Mouse (Mus musculus) mature B cell (primary cell): ENCODE measurements around the gene Enpp7.

Source experiments
- in situ Hi-C: fragments of 300-500 bp; cut with MboI; formaldehyde crosslinking; loops from 2 replicates; pipeline ENCODE4 v1.14.3; 2019

Enpp7 gene

DNA sequence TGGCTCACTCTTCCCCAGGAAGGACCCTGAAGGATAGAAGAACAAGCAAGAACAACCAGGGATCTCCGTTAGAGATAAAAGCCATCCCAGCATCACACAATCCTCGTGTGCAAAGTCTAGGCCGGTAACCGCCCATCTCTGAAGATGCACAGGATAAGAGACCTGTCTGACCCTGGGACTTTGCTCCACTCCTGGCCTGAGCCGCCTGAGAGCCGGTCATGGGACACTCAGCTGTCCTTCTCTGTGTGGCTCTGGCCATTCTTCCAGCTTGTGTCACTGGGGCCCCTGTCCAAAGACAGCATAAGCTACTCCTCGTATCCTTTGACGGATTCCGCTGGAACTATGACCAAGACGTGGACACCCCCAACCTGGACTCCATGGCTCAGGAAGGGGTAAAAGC lies at the start of gene Enpp7:
Enpp7 (plus strand) TSS at position 190 of the 400 bp plus-strand sequence.
- in situ Hi-C loops = no loop called here

DNA sequence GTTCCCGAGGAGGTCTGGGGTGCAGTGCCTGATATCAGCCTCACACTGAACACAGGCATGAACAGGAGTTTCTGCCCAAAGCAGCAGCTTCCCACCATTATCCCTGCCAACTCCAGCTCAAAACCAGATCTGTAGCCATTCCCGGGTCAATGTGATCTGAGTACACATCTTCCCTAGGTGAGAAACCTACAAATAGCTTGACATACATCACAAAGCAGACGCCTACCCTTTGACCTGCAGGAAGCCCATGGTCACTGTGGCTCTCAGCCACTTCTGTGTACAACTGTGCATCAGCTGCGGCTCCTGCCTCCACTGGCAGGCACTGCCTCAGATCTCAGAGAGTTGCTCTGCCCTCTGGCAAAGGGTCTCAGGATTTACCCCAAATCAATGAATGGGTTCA lies 48.3 kb upstream of the Enpp7 start:
- in situ Hi-C loops = no loop called here

DNA sequence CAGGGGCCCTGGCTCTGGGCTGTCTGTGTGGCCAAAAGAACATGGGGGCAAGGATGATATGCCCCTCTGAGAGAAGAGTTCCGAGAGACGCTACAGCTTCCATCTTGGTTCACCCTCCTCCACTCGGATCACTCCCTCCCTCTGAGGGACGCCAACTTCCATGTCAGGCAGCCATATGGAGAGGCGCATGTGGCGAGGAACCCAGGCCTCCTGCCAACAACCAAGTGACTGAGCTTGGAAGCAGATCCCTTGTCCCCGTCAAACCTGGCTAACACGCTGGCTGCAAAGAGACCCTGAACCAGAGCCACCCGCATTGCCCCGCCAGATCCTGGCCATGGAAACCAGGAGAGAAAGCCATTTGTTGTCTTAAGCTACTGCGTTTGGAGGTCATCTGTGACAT lies 47.4 kb upstream of the Enpp7 start:
- in situ Hi-C loops = no loop called here

DNA sequence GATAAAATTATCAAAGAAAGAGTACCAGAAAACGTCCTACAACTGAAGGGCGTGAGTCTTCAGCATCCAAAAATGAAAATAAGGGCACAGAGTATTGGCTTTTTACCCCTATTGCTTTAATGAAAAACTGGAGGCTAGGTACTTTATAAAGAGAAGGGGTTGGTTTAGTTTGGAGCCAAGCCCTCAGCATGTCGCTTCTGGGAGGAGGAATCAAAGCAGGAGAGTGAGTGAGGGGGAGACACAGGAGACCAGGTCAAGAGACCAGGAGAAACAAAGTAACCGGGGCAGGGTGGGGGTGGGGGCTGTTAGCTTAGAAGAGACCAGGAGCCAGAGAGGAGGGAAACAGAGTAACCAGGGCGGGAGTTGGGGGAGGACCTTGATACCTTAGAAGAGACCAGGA lies 46.7 kb upstream of the Enpp7 start:
- in situ Hi-C loops = no loop called here

DNA sequence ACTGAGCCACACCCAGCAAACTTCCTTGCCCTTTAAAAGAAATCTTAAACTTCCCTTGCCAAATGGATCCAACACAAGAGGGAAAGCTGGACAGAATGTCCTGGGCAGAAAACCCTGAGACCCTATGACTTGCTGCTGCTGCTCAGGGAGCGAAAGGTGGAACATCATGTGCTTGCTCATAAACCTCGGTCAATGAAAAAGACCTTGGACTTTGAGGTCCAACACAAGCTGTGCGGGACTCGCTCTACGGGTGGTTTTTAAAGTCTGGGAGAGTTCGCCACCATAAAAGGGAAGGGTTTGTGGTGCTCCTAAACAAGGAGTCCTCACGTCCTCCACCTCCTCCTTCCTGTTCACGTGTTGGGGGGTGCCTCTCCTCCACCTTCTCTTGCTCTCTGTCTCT lies 42.1 kb upstream of the Enpp7 start:
- in situ Hi-C loops = no loop called here

DNA sequence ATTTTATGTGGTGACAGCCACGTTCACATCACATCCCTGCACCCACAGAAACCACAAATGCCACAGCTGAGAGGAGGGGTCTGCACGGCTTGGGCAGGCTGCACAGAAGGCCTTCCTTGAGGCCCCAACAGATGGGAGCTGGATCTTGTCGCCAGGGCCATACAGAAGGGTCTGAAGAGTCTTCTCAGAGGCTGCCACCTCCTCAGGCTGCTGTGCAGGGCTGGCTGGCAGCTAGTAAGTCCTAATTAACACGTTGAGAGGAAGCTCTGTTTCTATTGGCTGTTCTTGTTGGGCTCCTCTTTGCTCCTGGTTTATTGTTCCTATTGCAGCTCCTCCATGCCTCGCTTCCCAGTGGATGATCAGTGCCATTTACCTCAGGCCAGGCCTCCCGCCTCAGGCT lies 33.0 kb upstream of the Enpp7 start:
- in situ Hi-C loops = no loop called here

DNA sequence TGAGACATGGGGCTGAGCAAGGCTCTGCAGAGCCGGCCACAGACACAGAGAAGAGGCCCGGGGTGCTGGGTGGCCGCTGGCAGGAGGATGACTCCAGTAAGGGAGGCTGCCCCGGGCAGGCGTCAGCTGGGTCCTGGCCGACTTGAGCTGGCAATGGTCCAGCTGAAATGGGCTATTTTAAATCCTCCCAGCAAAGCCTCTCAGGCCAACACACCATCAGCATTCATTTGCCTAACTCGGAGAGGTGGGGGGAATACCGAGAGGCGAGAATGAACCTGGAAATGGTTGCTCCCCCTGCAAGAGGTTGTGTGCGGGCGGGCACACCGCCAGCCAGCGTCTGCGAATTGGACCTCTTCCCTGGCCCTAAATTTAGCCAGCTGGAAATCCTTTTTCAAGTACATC lies 30.9 kb upstream of the Enpp7 start:
- in situ Hi-C loops = no loop called here

DNA sequence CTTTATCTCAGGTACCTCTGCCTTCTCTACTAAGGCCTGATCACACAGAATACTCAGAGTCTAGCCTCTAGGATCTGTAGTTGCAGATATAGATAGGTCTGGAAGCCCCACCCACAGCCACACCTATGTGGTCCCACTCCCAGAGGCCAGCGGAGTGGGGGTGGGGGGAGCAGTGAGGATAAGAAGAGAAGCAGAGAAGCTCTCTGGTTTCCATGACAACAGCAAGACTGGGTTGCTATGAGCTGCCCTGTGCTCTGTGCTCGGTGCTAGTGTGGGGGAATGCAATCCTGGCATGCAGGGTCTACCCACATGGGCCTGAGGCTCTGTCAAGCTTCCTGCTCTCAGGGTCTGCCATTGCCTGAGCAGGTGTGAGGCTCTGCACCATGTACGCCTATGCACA lies 27.3 kb upstream of the Enpp7 start:
- in situ Hi-C loops = no loop called here

DNA sequence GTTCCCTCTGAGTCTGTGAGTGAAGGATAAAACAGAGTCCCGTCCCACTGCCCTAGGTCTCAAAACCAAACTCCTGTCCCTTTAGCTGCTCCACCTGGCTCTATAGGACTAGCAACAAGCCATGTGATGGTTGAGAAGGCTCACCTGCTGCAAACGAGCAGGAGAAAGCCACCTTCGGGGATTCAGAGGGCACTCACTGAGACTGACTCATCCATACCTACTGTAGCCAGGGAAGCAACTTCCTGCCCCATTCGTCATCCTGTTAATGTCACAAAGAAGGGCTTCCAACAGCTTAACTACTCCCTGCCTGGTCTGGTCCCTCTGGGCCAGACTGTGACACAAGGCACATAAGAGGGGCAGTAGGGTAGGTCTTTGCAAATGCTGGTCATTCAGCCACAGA lies 25.5 kb upstream of the Enpp7 start:
- in situ Hi-C loops = no loop called here

DNA sequence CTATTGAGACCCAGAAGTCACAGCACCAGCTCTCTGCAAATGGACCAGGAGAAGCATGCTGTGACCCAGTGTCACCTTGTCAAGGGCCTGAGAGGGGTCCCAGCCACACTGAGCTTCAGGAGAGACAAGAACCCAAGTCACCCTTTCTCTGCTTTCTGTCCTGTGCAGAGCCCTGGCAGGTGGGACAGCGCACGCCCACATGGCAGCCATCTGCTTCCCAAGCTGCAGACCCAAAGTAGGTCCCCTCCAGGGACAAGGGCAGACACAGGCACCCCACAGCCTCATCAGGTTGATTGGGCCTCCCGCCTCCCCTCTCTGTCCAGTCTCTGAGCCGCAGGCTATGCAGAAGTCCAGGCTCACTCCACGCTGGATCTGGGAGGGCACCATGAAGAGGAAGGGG lies 24.1 kb upstream of the Enpp7 start:
- in situ Hi-C loops = no loop called here

DNA sequence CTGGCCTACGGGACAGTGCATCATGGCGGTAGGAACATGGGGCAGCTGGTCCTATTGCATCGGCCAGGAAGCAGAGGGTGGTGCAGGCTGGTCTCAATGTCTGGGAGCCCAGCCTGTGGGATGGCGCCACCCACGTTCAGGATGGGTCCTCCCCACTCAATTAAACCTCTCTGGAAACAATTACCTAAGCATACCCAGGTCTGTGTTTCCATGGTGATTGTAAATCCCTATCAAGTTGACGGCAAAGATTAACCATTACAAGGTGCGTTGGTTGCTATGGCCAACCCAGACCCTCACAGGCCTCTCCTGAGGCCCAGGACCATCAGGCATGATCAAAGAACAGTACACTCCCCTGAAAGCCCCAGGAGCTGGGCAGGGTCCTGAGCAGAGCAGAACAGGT lies 22.9 kb upstream of the Enpp7 start:
- in situ Hi-C loops = no loop called here

DNA sequence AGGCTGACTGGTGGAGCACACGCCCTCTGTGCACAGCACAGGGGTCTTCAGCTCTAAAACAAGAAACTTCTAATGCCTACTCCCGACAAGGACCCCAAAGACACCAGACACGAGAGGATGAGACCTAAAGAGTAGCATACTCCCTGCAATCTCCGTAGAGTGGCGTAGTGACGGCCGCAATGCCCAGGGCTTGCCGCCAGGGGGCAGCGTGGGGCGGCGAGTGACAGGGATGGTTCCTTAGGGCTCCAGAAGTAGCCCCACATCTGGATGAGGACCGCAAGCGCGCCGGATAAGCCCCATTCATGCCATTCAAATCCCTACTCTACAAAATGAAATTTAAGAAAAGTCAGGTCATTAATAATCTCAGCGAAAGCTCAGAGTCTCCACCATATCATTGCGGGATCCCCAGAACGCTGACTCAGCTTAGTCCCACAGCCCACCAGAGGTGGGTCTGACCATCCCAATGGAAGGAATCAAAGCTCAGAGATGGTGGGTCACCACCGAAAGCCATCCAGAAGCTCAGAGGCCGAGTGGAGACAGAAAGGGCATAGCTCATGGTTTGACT lies 16.4 kb upstream of the Enpp7 start:
- in situ Hi-C loops = no loop called here

DNA sequence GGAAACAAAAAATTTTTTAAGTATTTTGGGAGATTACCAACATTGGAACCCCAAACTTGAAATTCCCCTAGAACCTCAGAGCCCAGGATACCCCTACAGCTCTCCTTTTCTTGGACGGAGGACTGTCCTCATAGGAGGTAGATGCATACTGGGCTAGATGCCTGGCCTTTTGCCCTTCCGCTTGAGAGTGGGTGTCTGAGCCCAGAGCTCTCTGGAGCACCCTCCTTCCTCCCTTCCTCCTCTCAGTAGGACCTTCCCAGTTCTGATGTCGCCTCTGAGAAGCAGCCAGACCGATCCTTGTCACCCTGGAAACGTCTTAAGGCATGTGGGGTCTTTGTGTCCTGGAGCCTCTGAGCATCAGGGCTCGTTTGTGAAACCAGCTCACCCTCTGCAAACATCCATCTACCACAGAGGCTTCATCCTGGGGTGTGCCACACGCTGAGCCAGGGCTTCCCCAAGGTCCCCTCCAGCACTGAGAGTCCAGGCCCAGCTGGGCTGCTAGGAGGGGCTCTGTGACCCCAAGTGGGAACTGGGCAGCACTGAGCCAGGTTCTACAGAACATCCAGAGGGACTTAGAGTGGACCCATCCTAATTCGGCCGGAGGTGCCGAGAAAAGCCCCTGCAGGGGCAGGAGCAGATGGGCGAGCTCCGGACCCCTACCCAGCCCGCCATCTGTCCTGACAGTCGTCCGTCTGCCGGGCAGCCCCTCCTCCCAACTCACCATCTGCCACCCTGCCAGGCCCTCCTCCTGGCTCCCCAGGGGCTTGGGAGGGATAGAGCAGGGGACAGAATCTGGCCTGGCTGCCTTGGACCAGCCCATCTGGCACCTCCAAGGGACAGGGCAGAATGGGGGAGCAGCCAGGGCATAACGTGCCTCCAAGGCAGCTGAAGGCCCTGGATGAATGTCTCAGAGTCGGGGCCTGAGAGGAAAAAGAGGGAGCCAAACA lies 15.3 kb upstream of the Enpp7 start:
- in situ Hi-C loops = no loop called here

DNA sequence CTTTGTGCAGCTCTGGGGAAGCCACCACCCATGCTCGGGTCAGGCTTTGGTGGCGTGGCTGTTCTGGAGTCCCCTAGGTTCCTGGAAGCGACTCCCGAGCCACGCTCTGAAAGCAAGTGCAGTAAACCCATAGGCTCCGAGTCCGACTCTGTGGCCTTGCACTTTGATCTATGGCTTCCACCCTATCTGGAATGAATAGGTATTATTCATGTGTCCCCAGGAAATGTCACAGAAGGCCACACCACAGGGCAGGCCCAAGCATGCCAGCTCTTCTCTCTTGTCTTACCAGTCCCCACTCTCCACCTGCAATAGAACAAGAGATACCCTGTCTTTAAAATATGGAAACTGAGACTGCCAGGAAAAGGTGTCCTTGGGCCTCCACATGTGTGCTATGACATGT lies 13.6 kb upstream of the Enpp7 start:
- in situ Hi-C loops = no loop called here

DNA sequence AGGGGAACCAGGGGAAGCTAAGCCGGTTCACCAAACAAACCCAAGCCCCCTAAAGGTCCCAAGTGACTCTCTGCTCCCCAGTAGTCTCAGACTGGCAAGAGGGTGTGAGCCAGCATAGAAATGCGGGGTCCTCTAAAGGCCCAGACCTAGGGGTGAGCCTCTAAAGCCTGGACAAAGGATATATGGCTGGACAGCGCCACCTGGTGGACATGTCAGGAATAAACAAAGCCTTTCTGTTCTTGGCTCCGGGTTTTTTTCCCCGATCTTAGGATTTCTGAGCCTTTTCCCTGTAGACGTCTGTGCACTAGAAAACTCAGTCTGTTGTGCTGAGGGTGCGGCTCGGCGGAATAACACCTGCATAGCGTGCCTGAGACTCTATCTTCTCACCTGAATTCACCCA lies 12.6 kb upstream of the Enpp7 start:
- in situ Hi-C loops = no loop called here

DNA sequence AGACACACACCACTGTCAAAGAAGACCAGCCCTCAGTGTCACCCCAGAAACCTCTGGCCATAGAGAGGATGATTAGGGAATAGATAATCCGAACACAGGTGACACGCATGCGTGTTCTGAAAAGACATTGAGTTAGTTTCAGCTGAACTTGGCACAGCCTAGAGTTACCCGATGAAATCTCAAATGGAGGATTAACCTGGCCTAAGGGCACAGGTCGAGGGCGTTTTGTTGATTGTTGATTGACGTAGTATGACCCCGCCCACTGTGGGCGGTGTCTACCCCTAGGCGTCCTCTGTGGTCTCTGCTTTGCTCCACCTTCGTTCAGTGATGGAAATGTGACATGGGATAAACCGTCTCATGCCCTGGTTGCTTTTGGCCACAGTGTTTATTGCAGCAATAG lies 12.1 kb upstream of the Enpp7 start:
- in situ Hi-C loops = no loop called here

DNA sequence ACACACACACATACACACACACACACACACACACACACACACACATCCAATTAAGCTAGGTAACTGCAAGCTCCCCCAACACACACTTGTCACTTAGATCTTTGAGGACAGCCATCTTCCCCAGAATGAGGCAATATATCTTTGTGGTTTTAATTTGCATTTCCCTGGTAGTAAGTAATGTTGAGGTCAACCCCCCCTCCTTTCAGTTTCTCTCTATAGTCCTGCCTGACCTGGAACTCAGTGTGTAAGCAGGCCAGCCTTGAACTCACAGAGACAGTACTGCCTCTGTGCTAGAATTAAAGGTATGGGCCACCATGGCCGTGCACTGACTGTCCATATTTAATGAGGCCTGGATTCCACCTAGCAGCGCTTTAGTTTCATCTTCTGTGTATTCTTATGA lies 7.6 kb upstream of the Enpp7 start:
- in situ Hi-C loops = no loop called here

DNA sequence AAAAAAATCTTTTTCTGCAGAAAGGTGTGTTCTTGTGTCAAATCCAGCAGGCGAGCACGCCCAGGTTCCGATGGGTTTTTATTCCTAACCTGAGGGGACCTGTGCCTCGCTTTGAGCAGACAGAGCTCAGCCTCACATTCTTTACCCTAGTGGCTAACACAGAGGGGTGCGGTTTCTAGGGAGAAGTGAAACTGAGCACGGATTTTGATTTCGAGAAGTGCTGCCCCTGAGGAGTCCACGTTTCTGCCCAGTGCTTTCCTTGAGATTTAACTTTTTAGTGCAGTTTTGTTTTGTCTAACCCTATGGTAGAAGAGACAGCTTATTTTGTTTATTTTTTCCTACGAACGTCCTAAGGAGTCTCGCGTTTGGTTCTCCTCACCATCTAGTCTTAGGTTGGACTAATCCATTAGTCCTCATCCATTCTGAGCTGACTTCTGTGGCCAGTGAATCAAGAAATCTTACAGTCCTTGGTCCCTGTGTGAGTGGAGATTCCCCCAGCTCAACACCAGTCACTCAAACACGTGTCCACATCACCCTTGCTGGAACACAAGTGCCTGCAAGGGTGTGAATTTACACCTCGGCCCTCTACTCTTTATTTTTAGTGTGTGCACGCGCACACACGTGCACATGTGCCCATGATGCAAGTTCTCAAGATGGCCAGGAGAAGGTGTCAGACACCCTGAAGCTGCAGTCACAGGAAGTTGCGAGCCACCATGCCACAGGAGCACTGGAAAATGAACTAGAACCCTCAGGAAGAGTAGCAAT lies 6.8 kb upstream of the Enpp7 start:
- in situ Hi-C loops = no loop called here

DNA sequence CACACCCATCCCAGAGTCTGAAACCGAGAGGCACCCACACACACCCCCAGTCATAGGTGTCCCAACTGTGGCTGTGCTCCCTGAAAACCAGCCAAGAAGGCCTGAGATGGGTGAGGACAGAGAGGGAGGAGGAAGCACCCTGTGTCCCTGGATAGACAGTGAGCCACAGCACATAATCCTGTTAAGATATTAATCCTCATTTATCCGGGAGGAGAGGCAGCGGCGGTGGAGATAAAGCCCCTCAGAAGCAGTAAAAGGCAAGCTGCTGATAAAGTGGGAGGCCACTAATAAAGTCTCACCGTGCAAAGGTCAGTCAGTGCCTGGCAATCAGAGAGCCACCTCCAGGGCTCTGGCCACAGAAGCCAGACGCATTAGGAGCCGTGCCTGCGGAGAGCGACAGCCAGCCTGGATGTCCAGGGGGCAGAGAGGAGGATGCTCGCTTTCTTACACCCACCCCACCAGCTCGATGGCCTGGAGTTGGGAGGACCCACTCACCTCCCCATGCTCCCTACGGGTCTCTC lies 5.3 kb upstream of the Enpp7 start:
- in situ Hi-C loops = no loop called here

DNA sequence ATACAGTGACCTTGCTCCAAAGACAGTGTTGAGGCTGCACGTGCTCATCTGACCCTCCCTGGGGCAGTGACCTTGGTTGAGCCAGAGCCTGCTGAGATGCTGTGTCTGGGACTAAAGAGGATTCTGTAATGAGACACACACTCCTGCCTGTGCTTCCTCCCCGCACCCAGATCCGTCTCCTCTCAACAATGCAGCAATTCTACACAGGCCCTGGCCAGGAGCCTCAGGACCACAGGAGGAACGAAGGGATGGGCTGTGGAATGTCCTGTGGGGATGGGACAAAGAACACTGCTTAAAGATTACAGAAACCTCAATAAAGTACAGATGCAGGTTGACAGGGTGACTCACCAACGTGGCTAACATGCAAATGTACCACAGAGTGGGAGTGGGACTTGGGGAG lies 2.4 kb upstream of the Enpp7 start:
- in situ Hi-C loops = no loop called here

DNA sequence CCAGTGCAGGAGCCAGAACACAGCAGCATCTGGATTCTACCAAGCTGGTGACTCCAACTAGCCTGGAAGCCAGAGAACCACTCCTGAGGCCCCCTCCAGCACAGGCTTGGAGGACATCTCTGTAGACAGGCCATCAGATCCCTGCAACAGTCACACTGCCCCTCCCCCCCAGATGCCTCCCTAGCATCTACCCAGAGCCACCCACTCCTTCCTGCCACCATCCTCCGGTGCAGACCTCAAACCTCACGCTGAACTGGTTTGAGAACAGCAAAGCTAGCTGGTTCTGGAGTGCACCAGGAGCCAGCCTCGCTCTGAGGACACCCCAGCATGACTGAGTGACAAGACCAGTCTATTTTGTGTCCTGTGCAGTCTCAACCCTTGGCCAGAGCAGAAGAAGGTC lies 4.8 kb downstream of the Enpp7 start:
- in situ Hi-C loops = no loop called here

DNA sequence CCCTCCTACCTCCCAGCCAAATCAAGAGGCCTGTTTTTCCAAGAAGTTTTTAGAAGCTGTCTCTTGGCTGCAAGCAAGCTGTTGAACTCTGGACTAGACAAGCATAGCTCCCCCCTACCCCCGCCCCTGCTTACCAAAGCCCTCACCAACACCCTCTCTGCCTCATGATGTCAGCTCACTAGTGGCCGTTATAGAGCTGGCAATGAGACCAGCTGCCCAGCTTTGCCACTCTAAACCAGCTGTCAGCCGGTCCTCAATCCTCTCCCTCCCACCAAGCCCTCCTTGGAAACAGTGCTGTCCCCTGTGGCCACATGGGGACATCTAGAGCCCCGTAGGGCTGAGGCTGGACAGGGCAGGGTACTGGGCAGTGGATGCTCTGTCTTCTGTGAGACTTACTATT lies 7.5 kb downstream of the Enpp7 start:
- in situ Hi-C loops = no loop called here

DNA sequence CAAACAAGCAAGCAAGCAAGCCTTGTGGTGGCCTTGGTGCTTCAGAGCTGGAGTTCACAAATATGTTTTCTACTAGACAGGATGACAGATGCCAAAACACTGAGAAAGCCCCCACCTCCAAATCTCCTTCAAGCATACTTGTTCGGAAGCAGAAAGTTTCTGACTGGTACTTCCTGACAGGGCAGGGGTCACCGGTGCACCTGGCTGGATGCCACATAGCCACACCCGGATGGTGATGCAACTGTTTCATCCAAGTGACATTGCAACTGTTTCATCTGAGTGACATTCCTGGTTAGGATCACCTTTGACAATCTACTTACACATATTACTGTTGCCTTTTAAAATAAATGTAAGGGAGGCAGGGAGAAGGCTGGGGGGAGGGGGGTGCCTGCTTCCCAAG lies 9.2 kb downstream of the Enpp7 start:
- in situ Hi-C loops = no loop called here
